Mouse (Mus musculus): ENCODE measurements around the gene Pard3b. TPM values are rescaled to one million over a fixed set of nuclear protein-coding genes. Genes with fewer than 3 reads are reported as not detected.

The Pard3b gene
- polyA plus RNA-seq, 1 experiment from 2014 or later: 19.3 TPM

- ATAC-seq (ENCODE audit: low FRiP score): no peak
- H3K4me3 ChIP-seq (replicated peaks): no peak overlapping the region
- no peak overlapping the region for H3K4me2 ChIP-seq
- no peaks in the 10 kb centered on the region for H3K4me1 ChIP-seq
- H3K9ac ChIP-seq: no peak overlapping the region
- no peaks in the 10 kb centered on the region for H3K27me3 ChIP-seq
- H3K36me3 ChIP-seq (replicated peaks): no peaks in the 10 kb centered on the region
- H3K27ac ChIP-seq: no peak overlapping the region
- H3K9me3 ChIP-seq: no peaks in the 10 kb centered on the region
Observed at GRCm38 (mm10) chr1:61778731-61779130, 140.1 kb downstream of the Pard3b start.

GRCm38 (mm10) chr1:61779906-61780305, 141.3 kb downstream of the Pard3b start:
- H3K36me3 ChIP-seq (replicated peaks): no peaks in the 10 kb centered on the region
- no peak for ATAC-seq (ENCODE audit: low FRiP score)
- no peak overlapping the region for H3K27ac ChIP-seq
- no peaks in the 10 kb centered on the region for H3K27me3 ChIP-seq
- no peak overlapping the region for H3K4me2 ChIP-seq
- no peaks in the 10 kb centered on the region for H3K4me1 ChIP-seq
- 78% methylated on average over 5 of the region's 5 CpGs for WGBS
- H3K9me3 ChIP-seq: no peaks in the 10 kb centered on the region
- H3K4me3 ChIP-seq (replicated peaks): no peak overlapping the region
- H3K9ac ChIP-seq: no peak overlapping the region

- no peak overlapping the region for H3K4me2 ChIP-seq
- no peak overlapping the region for H3K27ac ChIP-seq
- WGBS: 84% methylated on average over 5 of the region's 5 CpGs
- no peak for ATAC-seq (ENCODE audit: low FRiP score)
- no peaks in the 10 kb centered on the region for H3K4me1 ChIP-seq
- no peak overlapping the region for H3K4me3 ChIP-seq (replicated peaks)
- no peaks in the 10 kb centered on the region for H3K36me3 ChIP-seq (replicated peaks)
- no peak overlapping the region for H3K9ac ChIP-seq
- no peaks in the 10 kb centered on the region for H3K9me3 ChIP-seq
- no peaks in the 10 kb centered on the region for H3K27me3 ChIP-seq
Observed at GRCm38 (mm10) chr1:61796296-61796695, 157.7 kb downstream of the Pard3b start.

- no peak overlapping the region for H3K9ac ChIP-seq
- 60% methylated on average over 1 of the region's 1 CpGs for WGBS
Observed at GRCm38 (mm10) chr1:61820213-61820612, 181.6 kb downstream of the Pard3b start.

GRCm38 (mm10) chr1:61825560-61826191, 187.1 kb downstream of the Pard3b start:
- Histone ChIP-seq H3K4me1 (no peaks in the 10 kb centered on the region), H3K27me3 (no peaks in the 10 kb centered on the region), H3K4me2 (no peak overlapping the region), H3K27ac (no peak overlapping the region), H3K4me3 (replicated peaks) (no peak overlapping the region), H3K9me3 (no peaks in the 10 kb centered on the region), H3K9ac (no peak overlapping the region), H3K36me3 (replicated peaks) (no peaks in the 10 kb centered on the region)
- no peak for ATAC-seq (ENCODE audit: low FRiP score)
- WGBS: 83% methylated on average over 3 of the region's 3 CpGs

More at GRCm38 (mm10) chr1:61820213-61820612, 181.6 kb downstream of the Pard3b start:
- Histone ChIP-seq H3K36me3 (replicated peaks) (no peaks in the 10 kb centered on the region), H3K4me1 (no peaks in the 10 kb centered on the region), H3K27me3 (no peaks in the 10 kb centered on the region), H3K9me3 (no peaks in the 10 kb centered on the region), H3K27ac (no peak overlapping the region), H3K4me2 (no peak overlapping the region), H3K4me3 (replicated peaks) (no peak overlapping the region)
- no peak for ATAC-seq (ENCODE audit: low FRiP score)

- Histone ChIP-seq H3K27ac (0 out of 2 replicates have a peak overlapping the region, but pooled peaks have one; percentile 31), H3K4me3 (replicated peaks) (no peak overlapping the region), H3K9me3 (no peaks in the 10 kb centered on the region), H3K27me3 (no peaks in the 10 kb centered on the region), H3K4me1 (no peaks in the 10 kb centered on the region), H3K4me2 (no peak overlapping the region), H3K36me3 (replicated peaks) (no peaks in the 10 kb centered on the region), H3K9ac (no peak overlapping the region)
- WGBS: 62% methylated on average over 6 of the region's 6 CpGs
- no peak for ATAC-seq (ENCODE audit: low FRiP score)
Observed at GRCm38 (mm10) chr1:61837006-61837544, 198.5 kb downstream of the Pard3b start.

- Histone ChIP-seq H3K9ac (no peak overlapping the region), H3K27ac (no peak overlapping the region), H3K27me3 (no peaks in the 10 kb centered on the region), H3K9me3 (no peaks in the 10 kb centered on the region), H3K4me2 (no peak overlapping the region), H3K4me3 (replicated peaks) (no peak overlapping the region), H3K4me1 (peaks cover 6% of the 10 kb centered on the region), H3K36me3 (replicated peaks) (no peaks in the 10 kb centered on the region)
- no peak for ATAC-seq (ENCODE audit: low FRiP score)
Observed at GRCm38 (mm10) chr1:61846606-61847005, 208.0 kb downstream of the Pard3b start.

GRCm38 (mm10) chr1:61849029-61849714, 210.5 kb downstream of the Pard3b start:
- 0 out of 2 replicates have a peak overlapping the region, but pooled peaks have one; percentile 43 for H3K27ac ChIP-seq
- WGBS: 73% methylated on average over 6 of the region's 6 CpGs

GRCm38 (mm10) chr1:61850471-61850870, 211.8 kb downstream of the Pard3b start:
- H3K36me3 ChIP-seq (replicated peaks): no peaks in the 10 kb centered on the region
- peaks cover 6% of the 10 kb centered on the region for H3K4me1 ChIP-seq
- H3K4me2 ChIP-seq: no peak overlapping the region
- no peaks in the 10 kb centered on the region for H3K27me3 ChIP-seq
- 50% methylated on average over 5 of the region's 5 CpGs for WGBS
- H3K4me3 ChIP-seq (replicated peaks): no peak overlapping the region
- no peak overlapping the region for H3K27ac ChIP-seq
- no peak overlapping the region for H3K9ac ChIP-seq
- ATAC-seq (ENCODE audit: low FRiP score): peak; percentile 46; the same call in 1 of the 2 replicates
- H3K9me3 ChIP-seq: no peaks in the 10 kb centered on the region

More at GRCm38 (mm10) chr1:61849029-61849714, 210.5 kb downstream of the Pard3b start:
- Histone ChIP-seq H3K36me3 (replicated peaks) (no peaks in the 10 kb centered on the region), H3K4me1 (peaks cover 6% of the 10 kb centered on the region), H3K4me3 (replicated peaks) (no peak overlapping the region), H3K27me3 (no peaks in the 10 kb centered on the region), H3K9me3 (no peaks in the 10 kb centered on the region), H3K4me2 (no peak overlapping the region), H3K9ac (no peak overlapping the region)
- no peak for ATAC-seq (ENCODE audit: low FRiP score)

GRCm38 (mm10) chr1:61851176-61851575, 212.6 kb downstream of the Pard3b start:
- Histone ChIP-seq H3K4me1 (peaks cover 6% of the 10 kb centered on the region), H3K4me2 (no peak overlapping the region), H3K4me3 (replicated peaks) (no peak overlapping the region), H3K9ac (no peak overlapping the region), H3K9me3 (no peaks in the 10 kb centered on the region), H3K36me3 (replicated peaks) (no peaks in the 10 kb centered on the region), H3K27me3 (no peaks in the 10 kb centered on the region), H3K27ac (no peak overlapping the region)
- ATAC-seq (ENCODE audit: low FRiP score): no peak
- WGBS: 43% methylated on average over 5 of the region's 5 CpGs

- no peak for ATAC-seq (ENCODE audit: low FRiP score)
Observed at GRCm38 (mm10) chr1:61867286-61868082, 228.9 kb downstream of the Pard3b start.

GRCm38 (mm10) chr1:61874875-61875274, 236.3 kb downstream of the Pard3b start:
- no peaks in the 10 kb centered on the region for H3K36me3 ChIP-seq (replicated peaks)
- no peak overlapping the region for H3K9ac ChIP-seq
- H3K4me1 ChIP-seq: 0 out of 2 replicates have a peak, but pooled peaks cover 3% of the 10 kb centered on the region
- H3K4me3 ChIP-seq (replicated peaks): no peak overlapping the region
- no peak overlapping the region for H3K4me2 ChIP-seq
- whole genome bisulfite sequencing: 55% methylated on average over 1 of the region's 1 CpGs
- no peaks in the 10 kb centered on the region for H3K9me3 ChIP-seq
- H3K27me3 ChIP-seq: no peaks in the 10 kb centered on the region
- no peak overlapping the region for H3K27ac ChIP-seq
- ATAC-seq (ENCODE audit: low FRiP score): no peak

More at GRCm38 (mm10) chr1:61867286-61868082, 228.9 kb downstream of the Pard3b start:
- Histone ChIP-seq H3K27ac (no peak overlapping the region), H3K27me3 (no peaks in the 10 kb centered on the region), H3K4me1 (no peaks in the 10 kb centered on the region), H3K4me3 (replicated peaks) (no peak overlapping the region), H3K9me3 (no peaks in the 10 kb centered on the region), H3K36me3 (replicated peaks) (no peaks in the 10 kb centered on the region), H3K4me2 (no peak overlapping the region), H3K9ac (no peak overlapping the region)
- 79% methylated on average over 2 of the region's 2 CpGs for WGBS
